ENCODE assay signal across 16 mouse cellular contexts in the genomic region with DNA sequence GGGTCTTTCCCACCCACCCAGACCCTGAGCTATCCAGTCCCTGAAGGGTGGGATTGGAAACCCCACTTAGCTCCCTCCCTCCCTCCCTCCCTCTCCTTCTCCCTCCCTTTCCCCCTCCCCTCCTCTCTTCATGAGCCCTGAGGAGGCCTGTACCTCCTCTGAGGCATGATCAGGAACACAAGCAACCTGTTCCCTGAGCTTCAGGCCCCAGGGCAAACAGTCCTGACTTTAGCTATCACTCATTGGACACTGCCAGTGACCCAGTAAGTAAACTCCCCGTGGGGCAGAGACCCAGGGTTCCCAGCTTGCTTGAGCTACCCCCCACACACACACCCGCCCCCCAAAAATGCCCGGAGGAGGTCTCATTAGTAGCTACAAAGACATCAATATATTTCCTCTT. TPM values are rescaled to one million over a fixed set of nuclear protein-coding genes. Genes with fewer than 3 reads are reported as not detected.
A peak's percentile ranks its signal among the peaks of the same experiment; 100 is the strongest.
DNase-seq lines count a peak whose midpoint lies in the region; ATAC-seq and TF ChIP-seq lines count a peak whose summit lies in the region.
"Had no signal": no experiment of that assay in that cellular context is flagged by ENCODE, and none has a peak within 500 bp of the region (broad histone marks: within the 10 kb centered on the region; RNA-seq: fewer than 3 reads in every experiment).

No protein-coding gene starts in this region.

- WGBS in forebrain, embryonic 10.5 days = 72% methylated on average over 3 of the region's 3 CpGs
- WGBS in forebrain, postnatal 0 days = 65% methylated on average over 3 of the region's 3 CpGs
- 49% methylated on average over 3 of the region's 3 CpGs for WGBS in intestine, embryonic 14.5 days
- 62% methylated on average over 3 of the region's 3 CpGs for WGBS in intestine, postnatal 0 days
- WGBS in midbrain, embryonic 10.5 days = 81% methylated on average over 3 of the region's 3 CpGs
- 76% methylated on average over 3 of the region's 3 CpGs for WGBS in midbrain, embryonic 16.5 days
- WGBS in stomach, embryonic 14.5 days = 42% methylated on average over 3 of the region's 3 CpGs

- no peak overlapping the region for H3K9ac ChIP-seq in forebrain, postnatal 0 days
- no peak overlapping the region for H3K9ac ChIP-seq in intestine, embryonic 14.5 days (ENCODE audit: low read length)
- no peak overlapping the region for H3K9ac ChIP-seq in intestine, postnatal 0 days (ENCODE audit: low read depth, low read length)
- H3K9ac ChIP-seq in midbrain, embryonic 16.5 days (ENCODE audit: low read depth, low read length) = no peak overlapping the region
- H3K9ac ChIP-seq in stomach, embryonic 14.5 days (replicated peaks; ENCODE audit: low read depth, low read length) = no peak overlapping the region
- H3K9ac ChIP-seq: limb, embryonic 15.5 days had no signal

- H3K4me3 ChIP-seq in forebrain, embryonic 10.5 days = no peak overlapping the region
- no peak overlapping the region for H3K4me3 ChIP-seq in forebrain, postnatal 0 days (ENCODE audit: low read depth, low read length)
- H3K4me3 ChIP-seq in intestine, embryonic 14.5 days (ENCODE audit: low read depth, low read length) = no peak overlapping the region
- no peak overlapping the region for H3K4me3 ChIP-seq in intestine, postnatal 0 days (ENCODE audit: low read depth, low read length)
- no peak overlapping the region for H3K4me3 ChIP-seq in midbrain, embryonic 10.5 days
- H3K4me3 ChIP-seq in midbrain, embryonic 16.5 days (ENCODE audit: low read depth, low read length) = no peak overlapping the region
- H3K4me3 ChIP-seq in stomach, embryonic 14.5 days (ENCODE audit: low read depth, low read length) = no peak overlapping the region
- H3K4me3 ChIP-seq: embryonic facial prominence, embryonic 13.5 days; limb, embryonic 15.5 days had no signal

- H3K36me3 ChIP-seq in forebrain, embryonic 10.5 days (replicated peaks) = no peaks in the 10 kb centered on the region
- no peaks in the 10 kb centered on the region for H3K36me3 ChIP-seq in forebrain, postnatal 0 days (ENCODE audit: insufficient read depth)
- H3K36me3 ChIP-seq in intestine, embryonic 14.5 days (ENCODE audit: control insufficient read depth, insufficient read depth, low read length) = no peaks in the 10 kb centered on the region
- no peaks in the 10 kb centered on the region for H3K36me3 ChIP-seq in intestine, postnatal 0 days (ENCODE audit: control insufficient read depth, insufficient read depth)
- no peaks in the 10 kb centered on the region for H3K36me3 ChIP-seq in midbrain, embryonic 10.5 days
- H3K36me3 ChIP-seq in midbrain, embryonic 16.5 days (ENCODE audit: control insufficient read depth, insufficient read depth, low read length) = no peaks in the 10 kb centered on the region
- no peaks in the 10 kb centered on the region for H3K36me3 ChIP-seq in stomach, embryonic 14.5 days (ENCODE audit: control insufficient read depth, insufficient read depth, low read length)
- H3K36me3 ChIP-seq: embryonic facial prominence, embryonic 13.5 days; limb, embryonic 15.5 days had no signal

- no peaks in the 10 kb centered on the region for H3K9me3 ChIP-seq in forebrain, embryonic 10.5 days
- H3K9me3 ChIP-seq in forebrain, postnatal 0 days (ENCODE audit: low read length) = no peaks in the 10 kb centered on the region
- no peaks in the 10 kb centered on the region for H3K9me3 ChIP-seq in intestine, embryonic 14.5 days (ENCODE audit: control insufficient read depth, low read length)
- no peaks in the 10 kb centered on the region for H3K9me3 ChIP-seq in intestine, postnatal 0 days (ENCODE audit: control insufficient read depth)
- H3K9me3 ChIP-seq in midbrain, embryonic 10.5 days (replicated peaks) = no peaks in the 10 kb centered on the region
- H3K9me3 ChIP-seq in midbrain, embryonic 16.5 days (replicated peaks; ENCODE audit: control insufficient read depth, low read length, poor library complexity, severe bottlenecking) = no peaks in the 10 kb centered on the region
- H3K9me3 ChIP-seq in stomach, embryonic 14.5 days (ENCODE audit: control insufficient read depth, low read depth, low read length) = no peaks in the 10 kb centered on the region
- H3K9me3 ChIP-seq: embryonic facial prominence, embryonic 13.5 days; limb, embryonic 15.5 days had no signal

- no peak for ATAC-seq in forebrain, postnatal 0 days
- no peak for ATAC-seq in intestine, embryonic 14.5 days (replicated peaks; ENCODE audit: low FRiP score, low TSS enrichment, low read depth)
- ATAC-seq in intestine, postnatal 0 days = no peak
- no peak for ATAC-seq in midbrain, embryonic 16.5 days
- no peak for ATAC-seq in stomach, embryonic 14.5 days (ENCODE audit: insufficient number of reproducible peaks, insufficient read depth, low FRiP score, low read depth)

- peaks cover 85% of the 10 kb centered on the region for H3K27me3 ChIP-seq in forebrain, embryonic 10.5 days (ENCODE audit: poor library complexity, severe bottlenecking)
- no peaks in the 10 kb centered on the region for H3K27me3 ChIP-seq in forebrain, postnatal 0 days (ENCODE audit: insufficient read depth, low read length)
- H3K27me3 ChIP-seq in intestine, embryonic 14.5 days (replicated peaks; ENCODE audit: control insufficient read depth, insufficient read depth, low read length) = 0 out of 2 replicates have a peak, but pooled peaks cover under 1% of the 10 kb centered on the region
- no peaks in the 10 kb centered on the region for H3K27me3 ChIP-seq in intestine, postnatal 0 days (replicated peaks; ENCODE audit: control insufficient read depth, insufficient read depth, low read length)
- H3K27me3 ChIP-seq in midbrain, embryonic 10.5 days (ENCODE audit: low read depth, poor library complexity, severe bottlenecking) = peaks cover 99% of the 10 kb centered on the region
- peaks cover 14% of the 10 kb centered on the region for H3K27me3 ChIP-seq in midbrain, embryonic 16.5 days (ENCODE audit: control insufficient read depth, insufficient read depth, low read depth, low read length)
- H3K27me3 ChIP-seq in stomach, embryonic 14.5 days (ENCODE audit: control insufficient read depth, insufficient read depth, low read length) = no peaks in the 10 kb centered on the region

- TF ChIP-seq CTCF in forebrain, postnatal 0 days (IDR thresholded peaks at IDR 0.05; ENCODE audit: low read depth) = no peak
- TF ChIP-seq CTCF in intestine, postnatal 0 days (IDR thresholded peaks at IDR 0.05; ENCODE audit: low read depth) = no peak

- H3K4me1 ChIP-seq in forebrain, embryonic 10.5 days = peaks cover 60% of the 10 kb centered on the region
- peaks cover 6% of the 10 kb centered on the region for H3K4me1 ChIP-seq in forebrain, postnatal 0 days (ENCODE audit: insufficient read depth)
- peaks cover 61% of the 10 kb centered on the region for H3K4me1 ChIP-seq in intestine, embryonic 14.5 days (replicated peaks; ENCODE audit: control insufficient read depth, insufficient read depth, low read length)
- H3K4me1 ChIP-seq in intestine, postnatal 0 days (replicated peaks; ENCODE audit: control insufficient read depth, insufficient read depth, low read length) = peaks cover 19% of the 10 kb centered on the region
- peaks cover 52% of the 10 kb centered on the region for H3K4me1 ChIP-seq in midbrain, embryonic 10.5 days
- peaks cover 13% of the 10 kb centered on the region for H3K4me1 ChIP-seq in midbrain, embryonic 16.5 days (ENCODE audit: control insufficient read depth, insufficient read depth, low read length)
- H3K4me1 ChIP-seq in stomach, embryonic 14.5 days (ENCODE audit: control insufficient read depth, insufficient read depth, low read length) = peaks cover 34% of the 10 kb centered on the region

- 0 out of 2 replicates have a peak overlapping the region, but pooled peaks have one; percentile 72 for H3K27ac ChIP-seq in forebrain, embryonic 10.5 days
- H3K27ac ChIP-seq in forebrain, postnatal 0 days (ENCODE audit: low read depth, low read length) = no peak overlapping the region
- peak overlapping the region; percentile 64; the same call in 1 of the 2 replicates for H3K27ac ChIP-seq in intestine, embryonic 14.5 days (ENCODE audit: low read depth)
- no peak overlapping the region for H3K27ac ChIP-seq in intestine, postnatal 0 days (ENCODE audit: low read depth, low read length)
- peak overlapping the region; percentile 59; the same call in 1 of the 2 replicates for H3K27ac ChIP-seq in midbrain, embryonic 10.5 days (replicated peaks)
- no peak overlapping the region for H3K27ac ChIP-seq in midbrain, embryonic 16.5 days (ENCODE audit: low read length)
- peak overlapping the region; percentile 66; the same call in 1 of the 2 replicates for H3K27ac ChIP-seq in stomach, embryonic 14.5 days (ENCODE audit: low read length)
- H3K27ac ChIP-seq: embryonic facial prominence, embryonic 13.5 days had no signal

- no peak overlapping the region for H3K4me2 ChIP-seq in forebrain, postnatal 0 days (ENCODE audit: low read depth)
- no peak overlapping the region for H3K4me2 ChIP-seq in intestine, embryonic 14.5 days (ENCODE audit: low read length)
- H3K4me2 ChIP-seq in intestine, postnatal 0 days (replicated peaks; ENCODE audit: low read depth) = no peak overlapping the region
- no peak overlapping the region for H3K4me2 ChIP-seq in midbrain, embryonic 16.5 days (ENCODE audit: low read length)
- H3K4me2 ChIP-seq in stomach, embryonic 14.5 days (replicated peaks; ENCODE audit: low read depth, low read length) = no peak overlapping the region
- H3K4me2 ChIP-seq: limb, embryonic 15.5 days; midbrain, embryonic 11.5 days had no signal

- no peak for DNase-seq in forebrain, embryonic 10.5 days (ENCODE audit: extremely low spot score, low spot score)
- DNase-seq in forebrain, postnatal 0 days = no peak
- no peak for DNase-seq in intestine, embryonic 14.5 days (ENCODE audit: low spot score)
- no peak for DNase-seq in midbrain, embryonic 10.5 days (ENCODE audit: low spot score)
- no peak for DNase-seq in left cerebral cortex, adult 11 months (ENCODE audit: low spot score)
- DNase-seq: cerebellum, adult 18-20 months; heart, postnatal 36 days; lung, postnatal 14 days; right cerebral cortex, postnatal 4 days; thymus, postnatal 14 days had no signal

RNA-seq across cellular contexts. Expression of a gene that starts 29.9 kb away (rescaled TPM):
- polyA plus RNA-seq in forebrain, embryonic 10.5 days (2016; fragmentation: Nextera tagmentation; extraction: Ambion mirVana) = 53.9 and 54.1 TPM in 2 replicates
- total RNA-seq in forebrain, postnatal 0 days (2014; rRNA removed) = 42.7 and 50.0 TPM in 2 replicates
- 11.1 and 16.1 TPM in 2 replicates for polyA plus RNA-seq in forebrain, postnatal 0 days (2015; fragmentation: Nextera tagmentation; extraction: Ambion mirVana)
- polyA plus RNA-seq in intestine, embryonic 14.5 days (2014; fragmentation: Nextera tagmentation; extraction: Ambion mirVana) = 54.1 and 60.8 TPM in 2 replicates
- 11.4 and 13.4 TPM in 2 replicates for polyA plus RNA-seq in intestine, postnatal 0 days (2015; fragmentation: Nextera tagmentation; extraction: Ambion mirVana)
- 37.2 and 39.1 TPM in 2 replicates for polyA plus RNA-seq in midbrain, embryonic 10.5 days (2016; fragmentation: Nextera tagmentation; extraction: Ambion mirVana)
- 30.3 and 35.7 TPM in 2 replicates for polyA plus RNA-seq in midbrain, embryonic 16.5 days (2015; fragmentation: Nextera tagmentation; extraction: Ambion mirVana)
- 56.5 and 56.7 TPM in 2 replicates for polyA plus RNA-seq in stomach, embryonic 14.5 days (2014; fragmentation: Nextera tagmentation; extraction: Ambion mirVana)

Comparison
In these comparisons a context has a peak if more than half of its experiments do, and no peak if none do; other contexts are left out.
1. H3K27ac ChIP-seq: peak in forebrain, embryonic 10.5 days (single experiment), intestine, embryonic 14.5 days (single experiment), midbrain, embryonic 10.5 days (single experiment) and stomach, embryonic 14.5 days (single experiment); none in forebrain, postnatal 0 days (single experiment), intestine, postnatal 0 days (single experiment) and midbrain, embryonic 16.5 days (single experiment).